Mouse (Mus musculus) stomach, postnatal 0 days (tissue): ENCODE results near the gene Stra8. TPM values are rescaled to one million over a fixed set of nuclear protein-coding genes. Genes with fewer than 3 reads are reported as not detected.

Source experiments
- ATAC-seq: fragments of 200-750 bp; cut with Nextera tagmentation; 2 replicates; pipeline ENCODE4 v1.8.0; 2017; ENCODE audit not compliant: low FRiP score, low TSS enrichment
- DNase-seq: peaks from one replicate; pipeline ENCODE4 v3.0.0-alpha.2; 2016; ENCODE audit warnings: low spot score
- H3K27ac ChIP-seq: fragments of 300-500 bp; sonication (generic); replicated peaks from 2 replicates; pipeline ENCODE4 v1.5.1; 2014; ENCODE audit warnings: mild to moderate bottlenecking, control low read depth
- H3K27me3 ChIP-seq: fragments of 300-500 bp; sonication (generic); 2 replicates; pipeline ENCODE4 v1.6.1; 2014; ENCODE audit warnings: low read length; ENCODE audit not compliant: control insufficient read depth, insufficient read depth
- H3K36me3 ChIP-seq: fragments of 300-500 bp; sonication (generic); 2 replicates; pipeline ENCODE4 v1.6.1; 2014; ENCODE audit warnings: low read length, mixed read lengths; ENCODE audit not compliant: control insufficient read depth, insufficient read depth
- H3K4me1 ChIP-seq: fragments of 300-500 bp; sonication (generic); replicated peaks from 2 replicates; pipeline ENCODE4 v1.6.1; 2014; ENCODE audit warnings: antibody characterized with exemption; ENCODE audit not compliant: control insufficient read depth, insufficient read depth
- H3K4me2 ChIP-seq: fragments of 300-500 bp; sonication (generic); replicated peaks from 2 replicates; pipeline ENCODE4 v1.6.1; 2014; ENCODE audit warnings: low read depth, mild to moderate bottlenecking, control low read depth, moderate library complexity
- H3K4me3 ChIP-seq: fragments of 300-500 bp; sonication (generic); 2 replicates; pipeline ENCODE4 v1.5.1; 2014; ENCODE audit warnings: low read depth, low read length, control low read depth
- H3K9ac ChIP-seq: fragments of 300-500 bp; sonication (generic); 2 replicates; pipeline ENCODE4 v1.6.1; 2014; ENCODE audit warnings: mild to moderate bottlenecking, low read length, control low read depth, mixed read lengths
- H3K9me3 ChIP-seq: fragments of 300-500 bp; sonication (generic); 2 replicates; pipeline ENCODE4 v1.6.1; 2016; ENCODE audit warnings: low read length; ENCODE audit not compliant: control insufficient read depth
- CTCF ChIP-seq: IDR thresholded peaks from 2 replicates; pipeline ENCODE4 v1.5.1; 2016; ENCODE audit warnings: antibody characterized with exemption, low read depth, mild to moderate bottlenecking, moderate library complexity
- EP300 ChIP-seq: optimal IDR thresholded peaks from 2 replicates; pipeline ENCODE3; 2016; ENCODE audit warnings: antibody characterized with exemption
- WGBS: fragments of 180-500 bp; shearing (Covaris S2); extraction: QIAGEN DNeasy Blood & Tissue Kit; methylation state at CpG from one replicate; pipeline ENCODE4 v1.1.7; 2014; 5-methylcytosine and 5-hydroxymethylcytosine counted together
- polyA plus RNA-seq: library from polyadenylated mRNA; unstranded; fragments of >200 nt; fragmentation: Nextera tagmentation; extraction: Ambion mirVana; gene quantifications from 2 replicates; pipeline ENCODE4 v1.2.1, GENCODE M21; 2015

Gene Stra8
- polyA plus RNA-seq, 1 experiment from 2014 or later = 0.10 TPM

- DNase-seq = no peak
- no peaks in the 10 kb centered on the region for H3K9me3 ChIP-seq
- no peak overlapping the region for H3K4me3 ChIP-seq
- no peak overlapping the region for H3K9ac ChIP-seq
- ATAC-seq = no peak
- H3K4me2 ChIP-seq = no peak overlapping the region
- no peak overlapping the region for H3K27ac ChIP-seq
- WGBS = 87% methylated on average over 2 of the region's 2 CpGs
- no peak for TF ChIP-seq EP300
- no peak for TF ChIP-seq CTCF
- H3K4me1 ChIP-seq = no peaks in the 10 kb centered on the region
- no peaks in the 10 kb centered on the region for H3K27me3 ChIP-seq
- peaks cover 2% of the 10 kb centered on the region for H3K36me3 ChIP-seq
Observed at GRCm38 (mm10) chr6:34900990-34901389, 19.0 kb upstream of the Stra8 start.

- H3K27me3 ChIP-seq = no peaks in the 10 kb centered on the region
- TF ChIP-seq EP300 (no peak), CTCF (no peak)
- H3K27ac ChIP-seq = no peak overlapping the region
- 48% methylated on average over 9 of the region's 9 CpGs for WGBS
- H3K4me1 ChIP-seq = no peaks in the 10 kb centered on the region
- no peak overlapping the region for H3K4me3 ChIP-seq
- no peaks in the 10 kb centered on the region for H3K9me3 ChIP-seq
- H3K9ac ChIP-seq = no peak overlapping the region
- ATAC-seq (peak; percentile 21; the same call in 1 of the 2 replicates), DNase-seq (no peak)
- H3K36me3 ChIP-seq = peaks cover 3% of the 10 kb centered on the region
- H3K4me2 ChIP-seq = no peak overlapping the region
Observed at GRCm38 (mm10) chr6:34901911-34902444, 18.0 kb upstream of the Stra8 start.

- DNase-seq (peak; percentile 23), ATAC-seq (no peak)
- no peak for TF ChIP-seq CTCF
- TF ChIP-seq EP300 = no peak
- peak overlapping the region; percentile 18; the same call in 1 of the 2 replicates for H3K9ac ChIP-seq
- H3K4me1 ChIP-seq = no peaks in the 10 kb centered on the region
- H3K4me3 ChIP-seq = no peak overlapping the region
- H3K36me3 ChIP-seq = peaks cover 7% of the 10 kb centered on the region
- peak overlapping the region; percentile 31; the same call in 1 of the 2 replicates for H3K4me2 ChIP-seq
- no peaks in the 10 kb centered on the region for H3K27me3 ChIP-seq
- 65% methylated on average over 7 of the region's 7 CpGs for WGBS
- H3K9me3 ChIP-seq = no peaks in the 10 kb centered on the region
- no peak overlapping the region; the same call in 1 of the 2 replicates for H3K27ac ChIP-seq
Observed at GRCm38 (mm10) chr6:34902578-34902977, 17.4 kb upstream of the Stra8 start.

GRCm38 (mm10) chr6:34903441-34903840 lies 16.5 kb upstream of the Stra8 start:
- H3K4me3 ChIP-seq = no peak overlapping the region
- no peaks in the 10 kb centered on the region for H3K9me3 ChIP-seq
- peak overlapping the region; percentile 14; the same call in 1 of the 2 replicates for H3K4me2 ChIP-seq
- peak; percentile 41 for DNase-seq
- peaks cover 7% of the 10 kb centered on the region for H3K36me3 ChIP-seq
- H3K4me1 ChIP-seq = no peaks in the 10 kb centered on the region
- TF ChIP-seq EP300 (no peak), CTCF (no peak)
- H3K27me3 ChIP-seq = no peaks in the 10 kb centered on the region
- ATAC-seq = 0 out of 2 replicates have a peak, but pooled peaks have one; percentile 36
- no peak overlapping the region for H3K27ac ChIP-seq
- no peak overlapping the region for H3K9ac ChIP-seq
- 58% methylated on average over 5 of the region's 5 CpGs for WGBS

- ATAC-seq = no peak
- WGBS = 73% methylated on average over 10 of the region's 10 CpGs
- Histone ChIP-seq H3K36me3 (peaks cover 7% of the 10 kb centered on the region), H3K4me3 (no peak overlapping the region), H3K4me2 (no peak overlapping the region), H3K4me1 (no peaks in the 10 kb centered on the region), H3K9me3 (no peaks in the 10 kb centered on the region), H3K9ac (no peak overlapping the region), H3K27me3 (no peaks in the 10 kb centered on the region), H3K27ac (no peak overlapping the region)
- TF ChIP-seq CTCF = no peak
- no peak for TF ChIP-seq EP300
- no peak for DNase-seq
Observed at GRCm38 (mm10) chr6:34903851-34904250, 16.1 kb upstream of the Stra8 start.

- 77% methylated on average over 6 of the region's 6 CpGs for WGBS
- Histone ChIP-seq H3K4me1 (no peaks in the 10 kb centered on the region), H3K4me2 (no peak overlapping the region), H3K36me3 (peaks cover 7% of the 10 kb centered on the region), H3K9ac (no peak overlapping the region), H3K9me3 (no peaks in the 10 kb centered on the region), H3K4me3 (no peak overlapping the region), H3K27me3 (no peaks in the 10 kb centered on the region), H3K27ac (no peak overlapping the region)
- no peak for ATAC-seq
- DNase-seq = no peak
- TF ChIP-seq CTCF = no peak
- TF ChIP-seq EP300 = no peak
Observed at GRCm38 (mm10) chr6:34904361-34904760, 15.6 kb upstream of the Stra8 start.
